Mouse (Mus musculus) MEL (cell line): Measurements from ENCODE around the gene Ccdc114.

ENCODE experiments used
- CTCF ChIP-seq, 3 experiments: IDR thresholded peaks in 2 of 3; conservative IDR thresholded peaks in 1 of 3; 2 replicates each; pipeline ENCODE4 v1.5.1; 2011 to 2012; ENCODE audit warnings: low read length in 3 of 3, low read depth in 2 of 3, mild to moderate bottlenecking in 2 of 3, improper control_type of control experiment in 1 of 3, inconsistent platforms in 1 of 3, mixed read lengths in 1 of 3, moderate library complexity in 1 of 3; ENCODE audit not compliant: control insufficient read depth in 1 of 3, insufficient read depth in 1 of 3, poor library complexity in 1 of 3, severe bottlenecking in 1 of 3
- ETS1 ChIP-seq: IDR thresholded peaks from 2 replicates; pipeline ENCODE4 v1.6.1; 2012; ENCODE audit warnings: low read depth, mild to moderate bottlenecking, inconsistent platforms, low read length, improper control_type of control experiment, moderate library complexity
- GATA1 ChIP-seq: IDR thresholded peaks from 2 replicates; pipeline ENCODE4 v1.6.1; 2011; ENCODE audit warnings: low read depth, low read length, improper control_type of control experiment
- JUND ChIP-seq: IDR thresholded peaks from 2 replicates; pipeline ENCODE4 v1.6.1; 2011; ENCODE audit warnings: low read depth, mild to moderate bottlenecking, improper control_type of control experiment, low read length
- MAX ChIP-seq: IDR thresholded peaks from 2 replicates; pipeline ENCODE4 v1.6.1; 2011; ENCODE audit warnings: low read length, improper control_type of control experiment
- MEF2A ChIP-seq: IDR thresholded peaks from 2 replicates; pipeline ENCODE4 v1.6.1; 2014; ENCODE audit warnings: low read depth, mild to moderate bottlenecking, inconsistent platforms, low read length, improper control_type of control experiment; ENCODE audit not compliant: poor library complexity, insufficient replicate concordance, severe bottlenecking; ENCODE audit errors: extremely low read depth
- NELFE ChIP-seq: IDR thresholded peaks from 2 replicates; pipeline ENCODE4 v1.6.1; 2011; ENCODE audit warnings: low read depth, low read length, improper control_type of control experiment
- POLR2A ChIP-seq, 2 experiments: IDR thresholded peaks; 2 replicates each; pipeline ENCODE4 v1.6.1; 2011 to 2012; ENCODE audit warnings: low read length in 2 of 2, mild to moderate bottlenecking in 2 of 2, control low read depth in 1 of 2, improper control_type of control experiment in 1 of 2, low read depth in 1 of 2, moderate library complexity in 1 of 2; ENCODE audit not compliant: control insufficient read depth in 1 of 2, insufficient read depth in 1 of 2, poor library complexity in 1 of 2
- SMC3 ChIP-seq: IDR thresholded peaks from 2 replicates; pipeline ENCODE4 v1.6.1; 2011; ENCODE audit warnings: low read depth, low read length, improper control_type of control experiment
- TAL1 ChIP-seq: IDR thresholded peaks from 2 replicates; pipeline ENCODE4 v1.6.1; 2012; ENCODE audit warnings: mild to moderate bottlenecking, inconsistent platforms, low read length, moderate library complexity, mixed read lengths
- ZC3H11A ChIP-seq: IDR thresholded peaks from 2 replicates; pipeline ENCODE4 v1.6.1; 2012; ENCODE audit warnings: low read depth, mild to moderate bottlenecking, inconsistent platforms, low read length, improper control_type of control experiment
- ZNF384 ChIP-seq: IDR thresholded peaks from 2 replicates; pipeline ENCODE4 v1.6.1; 2012; ENCODE audit warnings: low read depth, mild to moderate bottlenecking, inconsistent platforms, low read length, improper control_type of control experiment

- peak; percentile 83 for TF ChIP-seq ETS1
- TF ChIP-seq ZC3H11A, result no peak
- no peak for TF ChIP-seq POLR2A (IDR thresholded peaks at IDR 0.05; ENCODE audit: control insufficient read depth in 1 of 2, insufficient read depth in 1 of 2, low read depth in 1 of 2, low read length in 2 of 2, poor library complexity in 1 of 2)
- TF ChIP-seq CTCF (IDR thresholded peaks at IDR 0.05 in 2 of 3, conservative IDR thresholded peaks at IDR 0.05 in 1 of 3; ENCODE audit: control insufficient read depth in 1 of 3, insufficient read depth in 1 of 3, low read depth in 2 of 3, low read length in 3 of 3, poor library complexity in 1 of 3, severe bottlenecking in 1 of 3), result no peak
- no peak for TF ChIP-seq GATA1
- no peak for TF ChIP-seq TAL1
- no peak for TF ChIP-seq MEF2A
- no peak for TF ChIP-seq ZNF384
- TF ChIP-seq NELFE, result no peak
- TF ChIP-seq MAX, result no peak
- TF ChIP-seq JUND, result no peak
- no peak for TF ChIP-seq SMC3
Observed at GRCm38 (mm10) chr7:45956611-45957010, 32.7 kb downstream of the Ccdc114 start.
